12 mouse cellular contexts compared by ENCODE assay signal in the genomic region with DNA sequence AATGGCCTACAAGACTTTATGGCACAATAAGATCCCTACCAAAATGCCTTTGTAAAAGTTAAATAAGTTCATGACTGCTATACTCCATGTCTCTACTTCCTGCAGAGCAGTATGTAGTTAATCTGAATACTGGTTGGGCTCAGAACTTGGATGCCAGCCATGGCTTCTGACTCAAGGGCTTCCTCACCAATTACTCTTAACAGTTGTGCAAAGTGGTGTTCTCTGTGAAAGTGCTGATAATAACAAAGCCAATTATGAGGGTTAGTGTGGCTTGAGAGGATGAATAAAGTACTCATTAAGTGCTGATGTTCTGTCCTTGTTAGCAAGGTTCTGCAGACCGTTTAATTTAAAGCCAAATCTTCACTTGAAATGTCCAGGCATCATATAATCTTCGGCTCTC. TPM values are rescaled to one million over a fixed set of nuclear protein-coding genes. Genes with fewer than 3 reads are reported as not detected.
DNase-seq lines count a peak whose midpoint lies in the region; ATAC-seq and TF ChIP-seq lines count a peak whose summit lies in the region.
"Had no signal": no experiment of that assay in that cellular context is flagged by ENCODE, and none has a peak within 500 bp of the region (broad histone marks: within the 10 kb centered on the region; RNA-seq: fewer than 3 reads in every experiment).

No protein-coding gene starts in this region.

- no peak overlapping the region for H3K4me3 ChIP-seq in midbrain, postnatal 0 days (ENCODE audit: low read depth, low read length)
- H3K4me3 ChIP-seq in midbrain, embryonic 15.5 days = no peak overlapping the region

- intact Hi-C loops in left cerebral cortex, postnatal 14 days (cut with DNase I) = no loop called here

- TF ChIP-seq CTCF in midbrain, postnatal 0 days (IDR thresholded peaks at IDR 0.05) = no peak

- no peaks in the 10 kb centered on the region for H3K36me3 ChIP-seq in midbrain, postnatal 0 days (ENCODE audit: insufficient read depth, low read length)
- no peaks in the 10 kb centered on the region for H3K36me3 ChIP-seq in midbrain, embryonic 15.5 days (replicated peaks)

- 84% methylated on average over 2 of the region's 2 CpGs for WGBS in midbrain, postnatal 0 days
- 77% methylated on average over 2 of the region's 2 CpGs for WGBS in midbrain, embryonic 15.5 days

- no peak overlapping the region for H3K9ac ChIP-seq in midbrain, postnatal 0 days (replicated peaks; ENCODE audit: low read length, poor library complexity, severe bottlenecking)
- no peak overlapping the region for H3K9ac ChIP-seq in midbrain, embryonic 15.5 days

- no peak for ATAC-seq in midbrain, postnatal 0 days (ENCODE audit: low FRiP score)
- ATAC-seq in midbrain, embryonic 15.5 days (replicated peaks) = no peak

- H3K27ac ChIP-seq in midbrain, postnatal 0 days (ENCODE audit: low read depth, low read length) = no peak overlapping the region
- H3K27ac ChIP-seq in midbrain, embryonic 15.5 days = no peak overlapping the region

- H3K9me3 ChIP-seq in midbrain, postnatal 0 days (ENCODE audit: low read length) = no peaks in the 10 kb centered on the region
- H3K9me3 ChIP-seq in midbrain, embryonic 15.5 days = no peaks in the 10 kb centered on the region

- no peak overlapping the region for H3K4me2 ChIP-seq in midbrain, postnatal 0 days (ENCODE audit: low read depth, low read length, poor library complexity, severe bottlenecking)
- H3K4me2 ChIP-seq in midbrain, embryonic 15.5 days = no peak overlapping the region

- no peaks in the 10 kb centered on the region for H3K4me1 ChIP-seq in midbrain, postnatal 0 days (ENCODE audit: insufficient read depth, low read length)
- H3K4me1 ChIP-seq in midbrain, embryonic 15.5 days = no peaks in the 10 kb centered on the region

- DNase-seq in gastrocnemius, postnatal 10 days = peak; percentile 45
- no peak for DNase-seq in gastrocnemius, adult 18-20 months (ENCODE audit: low spot score)
- DNase-seq in midbrain, postnatal 0 days (ENCODE audit: low spot score) = peak; percentile 35
- peak; percentile 46 for DNase-seq in kidney, postnatal 14 days
- peak; percentile 43 for DNase-seq in testis, postnatal 10 days (ENCODE audit: low spot score)
- DNase-seq in left cerebral cortex, postnatal 14 days (ENCODE audit: low spot score in 2 of 2) = no peak
- no peak for DNase-seq in frontal cortex, postnatal 36 days (ENCODE audit: low spot score in 2 of 2)
- DNase-seq: B cell, adult 2 months; thymus, postnatal 25 days had no signal

- no peaks in the 10 kb centered on the region for H3K27me3 ChIP-seq in midbrain, postnatal 0 days (ENCODE audit: insufficient read depth, low read length)
- no peaks in the 10 kb centered on the region for H3K27me3 ChIP-seq in midbrain, embryonic 15.5 days (replicated peaks)

RNA-seq across cellular contexts. Expression of gene Ppp1r1c, which starts 31.4 kb away (rescaled TPM):
- not detected for total RNA-seq in gastrocnemius, postnatal 10 days (2021)
- total RNA-seq in gastrocnemius, adult 18-20 months (2021) = under 1 TPM in 1 of 2 experiments, not detected in 1; 0.50 TPM
- total RNA-seq in midbrain, postnatal 0 days (2014; rRNA removed) = 3.7 and 7.4 TPM in 2 replicates
- 3.0 and 3.9 TPM in 2 replicates for polyA plus RNA-seq in midbrain, postnatal 0 days (2015; fragmentation: Nextera tagmentation; extraction: Ambion mirVana)
- 2.6 and 3.7 TPM in 2 replicates for polyA plus RNA-seq in midbrain, embryonic 15.5 days (2015; fragmentation: Nextera tagmentation; extraction: Ambion mirVana)
- total RNA-seq in left cerebral cortex, postnatal 14 days (2021) = under 1 TPM in 1 of 2 experiments, not detected in 1; 0.38 TPM
- polyA plus RNA-seq: cortical plate, adult 2 months; large intestine, adult 2 months had no signal

Comparison
In these comparisons a context has a peak if more than half of its experiments do, and no peak if none do; other contexts are left out.
1. DNase-seq: peak in gastrocnemius, postnatal 10 days (single experiment), midbrain, postnatal 0 days (single experiment), kidney, postnatal 14 days (single experiment) and testis, postnatal 10 days (single experiment); none in gastrocnemius, adult 18-20 months (single experiment), left cerebral cortex, postnatal 14 days (0 of 2) and frontal cortex, postnatal 36 days (0 of 2).